Mouse (Mus musculus) ES-E14 (cell line): ENCODE measurements around the gene Car14.

Experiments
- HCFC1 ChIP-seq: IDR thresholded peaks from 2 replicates; pipeline ENCODE4 v1.6.1; 2012; ENCODE audit warnings: low read length, inconsistent platforms, borderline replicate concordance; ENCODE audit not compliant: insufficient read depth
- MAFK ChIP-seq: IDR thresholded peaks from 2 replicates; pipeline ENCODE4 v1.6.1; 2014; ENCODE audit warnings: mild to moderate bottlenecking, low read depth, low read length, inconsistent platforms; ENCODE audit not compliant: insufficient read depth
- ZNF384 ChIP-seq: IDR thresholded peaks from 2 replicates; pipeline ENCODE4 v1.6.1; 2012; ENCODE audit warnings: low read depth, low read length, inconsistent platforms

GRCm38 (mm10) chr3:95891211-95892065 lies 13.1 kb downstream of the Car14 start, which contains the start of gene BC028528:
- no peak for TF ChIP-seq ZNF384
- no peak for TF ChIP-seq MAFK
- TF ChIP-seq HCFC1, result no peak
